Mouse (Mus musculus): ENCODE results near the gene Araf. TPM values are rescaled to one million over a fixed set of nuclear protein-coding genes. Genes with fewer than 3 reads are reported as not detected.

Araf gene
- polyA plus RNA-seq, 1 experiment from 2014 or later, result 292 TPM

DNA sequence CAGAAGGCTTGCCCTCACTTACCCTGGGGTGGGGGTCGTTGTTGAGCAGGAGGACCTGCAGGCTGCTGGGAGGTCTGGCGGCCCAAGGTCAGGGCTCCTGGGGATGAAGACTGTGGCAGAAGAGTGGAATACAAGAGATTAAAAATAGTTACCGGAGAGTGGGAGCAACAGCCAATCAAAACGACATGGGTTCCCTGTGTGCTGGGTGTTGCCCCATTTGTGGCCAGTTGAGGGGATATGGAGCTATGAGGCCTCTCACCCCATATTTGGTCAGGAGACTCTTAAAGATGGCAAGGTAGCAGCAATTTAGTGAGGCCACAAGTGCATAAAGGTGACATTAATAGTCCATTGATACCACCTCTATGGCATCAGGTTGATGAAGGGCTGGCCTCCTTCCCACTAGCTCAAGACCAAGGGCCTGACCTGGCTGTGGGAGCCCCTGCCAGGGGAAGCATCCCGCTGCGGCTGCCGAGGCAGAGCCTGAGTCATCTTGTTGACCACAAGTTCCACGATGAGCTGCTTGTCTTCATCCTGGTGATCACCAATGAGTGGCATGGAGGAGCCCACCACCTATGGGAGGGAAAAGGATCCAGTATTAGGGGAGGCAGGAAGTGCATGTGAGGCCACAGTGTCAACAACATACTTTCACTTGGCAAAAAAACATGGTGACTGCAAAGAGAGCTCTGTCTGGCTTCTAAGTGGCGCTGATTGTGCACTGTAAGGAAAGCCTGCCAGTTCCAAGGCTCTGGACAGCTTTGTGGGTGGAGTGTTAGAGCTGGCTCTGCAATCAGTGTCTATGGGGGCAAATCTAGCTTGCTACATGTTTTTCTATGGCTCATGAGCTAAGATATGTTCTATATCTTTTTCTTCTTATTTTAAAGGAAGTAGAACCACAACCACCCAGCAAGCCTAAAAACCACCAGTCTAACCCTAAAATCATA is 65.8 kb downstream of the Araf start:
- ATAC-seq (ENCODE audit: low FRiP score, low TSS enrichment) (no peak), DNase-seq (no peak)
- H3K9me3 ChIP-seq (ENCODE audit: control insufficient read depth, low read length), result no peaks in the 10 kb centered on the region
- H3K9ac ChIP-seq (replicated peaks; ENCODE audit: low read length), result no peak overlapping the region
- no peaks in the 10 kb centered on the region for H3K4me1 ChIP-seq (ENCODE audit: control insufficient read depth, insufficient read depth, low read length)
- H3K4me3 ChIP-seq (replicated peaks; ENCODE audit: low read depth, low read length), result no peak overlapping the region
- H3K4me2 ChIP-seq (ENCODE audit: low read length), result no peak overlapping the region
- H3K27ac ChIP-seq (replicated peaks; ENCODE audit: low read depth, low read length), result no peak overlapping the region
- 85% methylated on average over 9 of the region's 9 CpGs for WGBS
- no peaks in the 10 kb centered on the region for H3K27me3 ChIP-seq (ENCODE audit: control insufficient read depth, insufficient read depth, low read length)
- 0 out of 2 replicates have a peak, but pooled peaks cover 14% of the 10 kb centered on the region for H3K36me3 ChIP-seq (ENCODE audit: control insufficient read depth, insufficient read depth, low read length)

DNA sequence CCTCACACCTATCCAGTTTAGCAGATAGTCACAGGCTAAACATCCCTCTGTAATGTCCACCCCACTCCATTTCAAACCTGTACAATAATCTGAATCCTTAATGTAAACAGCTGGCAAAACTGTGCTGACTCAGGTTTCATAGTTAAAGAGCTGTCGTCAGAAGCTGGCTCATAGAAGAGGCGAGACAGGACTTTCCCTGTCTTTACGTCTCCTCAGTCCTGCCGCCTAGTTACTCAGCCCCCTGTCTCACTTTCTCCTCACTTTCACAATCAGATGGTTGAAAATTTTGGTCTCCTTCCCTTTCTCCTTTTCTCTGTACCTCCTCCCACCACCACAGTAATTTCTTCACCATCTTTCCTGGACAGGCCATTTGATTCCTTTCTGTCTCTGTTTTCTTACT is 70.5 kb downstream of the Araf start:
- 0 out of 2 replicates have a peak, but pooled peaks cover 4% of the 10 kb centered on the region for H3K36me3 ChIP-seq (ENCODE audit: control insufficient read depth, insufficient read depth, low read length)
- H3K4me2 ChIP-seq (ENCODE audit: low read length), result no peak overlapping the region
- H3K4me1 ChIP-seq (ENCODE audit: control insufficient read depth, insufficient read depth, low read length), result no peaks in the 10 kb centered on the region
- 77% methylated on average over 4 of the region's 4 CpGs for WGBS
- H3K27ac ChIP-seq (replicated peaks; ENCODE audit: low read depth, low read length), result no peak overlapping the region
- no peak overlapping the region for H3K9ac ChIP-seq (replicated peaks; ENCODE audit: low read length)
- DNase-seq (no peak), ATAC-seq (ENCODE audit: low FRiP score, low TSS enrichment) (no peak)
- H3K27me3 ChIP-seq (ENCODE audit: control insufficient read depth, insufficient read depth, low read length), result no peaks in the 10 kb centered on the region
- no peak overlapping the region for H3K4me3 ChIP-seq (replicated peaks; ENCODE audit: low read depth, low read length)
- no peaks in the 10 kb centered on the region for H3K9me3 ChIP-seq (ENCODE audit: control insufficient read depth, low read length)

GRCm38 (mm10) chrX:20869203-20869602 is 71.6 kb downstream of the Araf start:
- no peak overlapping the region for H3K9ac ChIP-seq (replicated peaks; ENCODE audit: low read length)
- no peak overlapping the region for H3K27ac ChIP-seq (replicated peaks; ENCODE audit: low read depth, low read length)
- H3K9me3 ChIP-seq (ENCODE audit: control insufficient read depth, low read length), result no peaks in the 10 kb centered on the region
- H3K4me2 ChIP-seq (ENCODE audit: low read length), result no peak overlapping the region
- ATAC-seq (ENCODE audit: low FRiP score, low TSS enrichment), result no peak
- H3K36me3 ChIP-seq (ENCODE audit: control insufficient read depth, insufficient read depth, low read length), result no peaks in the 10 kb centered on the region
- DNase-seq, result no peak
- 71% methylated on average over 1 of the region's 1 CpGs for WGBS
- H3K4me3 ChIP-seq (replicated peaks; ENCODE audit: low read depth, low read length), result no peak overlapping the region
- H3K4me1 ChIP-seq (ENCODE audit: control insufficient read depth, insufficient read depth, low read length), result no peaks in the 10 kb centered on the region
- H3K27me3 ChIP-seq (ENCODE audit: control insufficient read depth, insufficient read depth, low read length), result no peaks in the 10 kb centered on the region

GRCm38 (mm10) chrX:20869962-20870513 is 72.4 kb downstream of the Araf start, which contains the start of gene Timp1:
Timp1 (plus strand) TSS chrX:20870166.
- Histone ChIP-seq H3K4me1 (ENCODE audit: control insufficient read depth, insufficient read depth, low read length) (no peaks in the 10 kb centered on the region), H3K9me3 (ENCODE audit: control insufficient read depth, low read length) (no peaks in the 10 kb centered on the region), H3K9ac (replicated peaks; ENCODE audit: low read length) (no peak within 1 kb of the TSS), H3K36me3 (ENCODE audit: control insufficient read depth, insufficient read depth, low read length) (no peaks in the 10 kb centered on the region), H3K4me3 (replicated peaks; ENCODE audit: low read depth, low read length) (no peak within 1 kb of the TSS), H3K27me3 (ENCODE audit: control insufficient read depth, insufficient read depth, low read length) (no peaks in the 10 kb centered on the region), H3K27ac (replicated peaks; ENCODE audit: low read depth, low read length) (no peak within 1 kb of the TSS), H3K4me2 (ENCODE audit: low read length) (no peak within 1 kb of the TSS)
- DNase-seq (peak; percentile 11), ATAC-seq (ENCODE audit: low FRiP score, low TSS enrichment) (no peak)
- WGBS, result 27% methylated on average over 18 of the region's 18 CpGs

DNA sequence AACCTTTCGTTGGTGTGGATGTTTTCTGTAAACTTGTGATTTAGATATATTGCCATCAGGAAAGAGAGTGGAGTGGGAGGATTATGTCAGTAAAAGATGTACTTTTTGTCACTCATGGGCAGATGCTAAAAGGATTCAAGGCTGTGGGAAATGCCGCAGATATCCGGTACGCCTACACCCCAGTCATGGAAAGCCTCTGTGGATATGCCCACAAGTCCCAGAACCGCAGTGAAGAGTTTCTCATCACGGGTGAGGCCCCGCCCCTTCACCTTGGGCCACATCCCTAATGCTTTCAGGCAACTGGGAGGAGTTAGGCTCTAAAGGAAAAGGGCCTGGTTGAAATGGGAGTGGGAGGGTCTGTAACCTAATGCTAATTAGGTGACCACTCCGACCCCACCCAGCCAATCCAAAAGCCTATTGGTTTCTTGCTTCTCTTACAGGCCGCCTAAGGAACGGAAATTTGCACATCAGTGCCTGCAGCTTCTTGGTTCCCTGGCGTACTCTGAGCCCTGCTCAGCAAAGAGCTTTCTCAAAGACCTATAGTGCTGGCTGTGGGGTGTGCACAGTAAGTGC is 75.4 kb downstream of the Araf start:
- Histone ChIP-seq H3K27me3 (ENCODE audit: control insufficient read depth, insufficient read depth, low read length) (no peaks in the 10 kb centered on the region), H3K4me1 (ENCODE audit: control insufficient read depth, insufficient read depth, low read length) (no peaks in the 10 kb centered on the region), H3K9me3 (ENCODE audit: control insufficient read depth, low read length) (no peaks in the 10 kb centered on the region), H3K36me3 (ENCODE audit: control insufficient read depth, insufficient read depth, low read length) (no peaks in the 10 kb centered on the region), H3K4me2 (ENCODE audit: low read length) (no peak overlapping the region), H3K9ac (replicated peaks; ENCODE audit: low read length) (no peak overlapping the region), H3K27ac (replicated peaks; ENCODE audit: low read depth, low read length) (no peak overlapping the region), H3K4me3 (replicated peaks; ENCODE audit: low read depth, low read length) (no peak overlapping the region)
- DNase-seq (no peak), ATAC-seq (ENCODE audit: low FRiP score, low TSS enrichment) (no peak)
- 43% methylated on average over 11 of the region's 11 CpGs for WGBS

DNA sequence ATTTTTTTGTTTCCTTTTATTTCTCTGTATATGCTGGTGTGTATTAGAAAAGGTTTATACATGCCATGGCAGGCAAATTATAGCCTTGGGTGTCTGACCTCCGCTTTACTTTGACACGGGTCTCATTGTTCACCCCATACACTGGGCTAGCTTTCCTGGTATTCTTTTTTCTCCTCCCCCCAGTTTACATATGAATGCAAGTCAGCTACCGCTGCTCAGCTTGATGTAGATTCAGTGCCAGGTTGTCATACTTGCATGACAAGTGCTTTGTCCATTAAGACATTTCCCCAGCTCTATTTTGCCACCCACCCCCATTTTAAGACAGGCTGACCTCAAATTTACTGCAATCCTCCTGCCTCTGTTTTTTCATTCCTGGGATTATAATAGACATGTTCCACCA is 77.6 kb downstream of the Araf start:
- ATAC-seq (ENCODE audit: low FRiP score, low TSS enrichment), result no peak

DNA sequence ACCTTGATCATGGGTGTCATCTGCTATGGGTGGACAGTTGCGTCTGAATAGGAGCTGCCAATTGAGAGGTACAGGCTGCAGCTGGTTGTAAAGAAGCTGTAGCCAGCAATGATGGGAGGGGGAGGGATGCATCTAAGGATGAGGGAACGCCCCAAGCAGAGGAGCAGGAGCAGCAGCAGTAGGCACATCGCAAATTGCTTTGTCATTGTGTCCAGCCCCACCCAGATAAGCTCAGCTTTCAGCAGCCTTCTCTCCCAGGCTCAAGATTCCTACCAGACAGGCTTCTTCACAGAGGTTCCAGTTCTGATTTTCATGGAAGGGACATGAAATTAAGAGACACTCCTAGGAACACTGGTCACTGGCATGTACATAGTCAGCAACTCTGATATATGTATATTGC is 112.5 kb downstream of the Araf start:
- no peaks in the 10 kb centered on the region for H3K4me1 ChIP-seq (ENCODE audit: control insufficient read depth, insufficient read depth, low read length)
- DNase-seq (no peak), ATAC-seq (ENCODE audit: low FRiP score, low TSS enrichment) (no peak)
- H3K27ac ChIP-seq (replicated peaks; ENCODE audit: low read depth, low read length), result no peak overlapping the region
- H3K4me2 ChIP-seq (ENCODE audit: low read length), result no peak overlapping the region
- H3K9me3 ChIP-seq (ENCODE audit: control insufficient read depth, low read length), result no peaks in the 10 kb centered on the region
- H3K27me3 ChIP-seq (ENCODE audit: control insufficient read depth, insufficient read depth, low read length), result no peaks in the 10 kb centered on the region
- peaks cover 7% of the 10 kb centered on the region; the same call in 1 of the 2 replicates for H3K36me3 ChIP-seq (ENCODE audit: control insufficient read depth, insufficient read depth, low read length)
- no peak overlapping the region for H3K4me3 ChIP-seq (replicated peaks; ENCODE audit: low read depth, low read length)
- WGBS, result 33% methylated on average over 3 of the region's 3 CpGs
- no peak overlapping the region for H3K9ac ChIP-seq (replicated peaks; ENCODE audit: low read length)

More for the DNA sequence above, 77.6 kb downstream of the Araf start:
- no peak overlapping the region for H3K27ac ChIP-seq (replicated peaks; ENCODE audit: low read depth, low read length)
- DNase-seq, result no peak
- no peaks in the 10 kb centered on the region for H3K36me3 ChIP-seq (ENCODE audit: control insufficient read depth, insufficient read depth, low read length)
- H3K4me3 ChIP-seq (replicated peaks; ENCODE audit: low read depth, low read length), result no peak overlapping the region
- no peaks in the 10 kb centered on the region for H3K4me1 ChIP-seq (ENCODE audit: control insufficient read depth, insufficient read depth, low read length)
- no peaks in the 10 kb centered on the region for H3K27me3 ChIP-seq (ENCODE audit: control insufficient read depth, insufficient read depth, low read length)
- H3K9me3 ChIP-seq (ENCODE audit: control insufficient read depth, low read length), result no peaks in the 10 kb centered on the region
- WGBS, result 22% methylated on average over 3 of the region's 3 CpGs
- no peak overlapping the region for H3K4me2 ChIP-seq (ENCODE audit: low read length)
- H3K9ac ChIP-seq (replicated peaks; ENCODE audit: low read length), result no peak overlapping the region

Measured in midbrain, embryonic 14.5 days (tissue).